Mouse (Mus musculus) CD4-positive, CD25-positive, alpha-beta regulatory T cell, adult 4 months (primary cell): ENCODE measurements around the gene Frat1. TPM values are rescaled to one million over a fixed set of nuclear protein-coding genes. Genes with fewer than 3 reads are reported as not detected.

Experiments
- ATAC-seq: one replicate; pipeline ENCODE4 v1.8.0; 2017
- polyA plus RNA-seq, 2 experiments: library from polyadenylated mRNA; unstranded; fragments of 100-300 nt; shearing (Covaris generic); gene quantifications; one replicate each; pipeline ENCODE4 v1.2.1; 2017

Frat1 gene
- polyA plus RNA-seq, 2 experiments from 2014 or later = 24.5 to 30.3 TPM

GRCm38 (mm10) chr19:41817325-41817724 lies 12.4 kb upstream of the Frat1 start:
- ATAC-seq = no peak

GRCm38 (mm10) chr19:41818749-41819148 lies 11.0 kb upstream of the Frat1 start:
- no peak for ATAC-seq

GRCm38 (mm10) chr19:41821436-41821835 lies 8.3 kb upstream of the Frat1 start:
- no peak for ATAC-seq

GRCm38 (mm10) chr19:41822589-41822988 lies 7.2 kb upstream of the Frat1 start:
- ATAC-seq = no peak

- no peak for ATAC-seq
These were observed 4.8 kb upstream of the Frat1 start for GRCm38 (mm10) chr19:41824950-41825349.

- ATAC-seq = no peak
These were observed 3.2 kb upstream of the Frat1 start for GRCm38 (mm10) chr19:41826529-41826928.

GRCm38 (mm10) chr19:41828941-41829340 lies 829 bp upstream of the Frat1 start:
- ATAC-seq = no peak

- peak; percentile 63 for ATAC-seq
These were observed 599 bp downstream of the Frat1 start for GRCm38 (mm10) chr19:41830106-41831031.

GRCm38 (mm10) chr19:41831101-41831570 lies 1.4 kb downstream of the Frat1 start:
- no peak for ATAC-seq

GRCm38 (mm10) chr19:41831718-41832391 lies 2.1 kb downstream of the Frat1 start:
- ATAC-seq = no peak

GRCm38 (mm10) chr19:41832501-41833201 lies 2.9 kb downstream of the Frat1 start:
- no peak for ATAC-seq

- ATAC-seq = no peak
These were observed 5.6 kb downstream of the Frat1 start for GRCm38 (mm10) chr19:41835407-41835806.

- ATAC-seq = no peak
These were observed 6.0 kb downstream of the Frat1 start for GRCm38 (mm10) chr19:41835816-41836215.

- no peak for ATAC-seq
These were observed 6.9 kb downstream of the Frat1 start for GRCm38 (mm10) chr19:41836719-41837118.

- ATAC-seq = no peak
These were observed 7.6 kb downstream of the Frat1 start for GRCm38 (mm10) chr19:41837194-41837916.

- ATAC-seq = no peak
These were observed 8.1 kb downstream of the Frat1 start for GRCm38 (mm10) chr19:41837917-41838261.

- no peak for ATAC-seq
These were observed 9.0 kb downstream of the Frat1 start for GRCm38 (mm10) chr19:41838808-41839207.

- no peak for ATAC-seq
These were observed 9.9 kb downstream of the Frat1 start for GRCm38 (mm10) chr19:41839685-41840084.

GRCm38 (mm10) chr19:41841105-41841750 lies 11.5 kb downstream of the Frat1 start:
- ATAC-seq = no peak

- ATAC-seq = no peak
These were observed 12.4 kb downstream of the Frat1 start for GRCm38 (mm10) chr19:41842196-41842595.

GRCm38 (mm10) chr19:41842706-41843105 lies 12.9 kb downstream of the Frat1 start:
- no peak for ATAC-seq

GRCm38 (mm10) chr19:41844345-41844744 lies 14.6 kb downstream of the Frat1 start:
- no peak for ATAC-seq
